Mouse (Mus musculus) ovary, postnatal 36 days (tissue): ENCODE measurements around the gene Rab1a.
"Not testable (repeated sequence)": the region's sequence is repeated elsewhere in the genome, so short reads cannot be mapped to it uniquely, and the experiment has no call there.

Experiments
- DNase-seq: peaks from one replicate; pipeline ENCODE4 v3.0.0; 2022; ENCODE audit warnings: low spot score, mixed read lengths

Gene Rab1a

GRCm38 (mm10) chr11:20200713-20201575 is at the start of gene Rab1a:
TSS of gene Rab1a (plus strand) at chr11:20201432.
- peak; percentile 100 for DNase-seq

GRCm38 (mm10) chr11:20152107-20152901 is 48.9 kb upstream of the Rab1a start:
- no peak for DNase-seq

GRCm38 (mm10) chr11:20153542-20153941 is 47.7 kb upstream of the Rab1a start:
- not testable (repeated sequence) for DNase-seq

- DNase-seq = no peak
Measured at GRCm38 (mm10) chr11:20158879-20159278, 42.4 kb upstream of the Rab1a start.

GRCm38 (mm10) chr11:20164979-20165867 is 36.0 kb upstream of the Rab1a start:
- no peak for DNase-seq

GRCm38 (mm10) chr11:20165991-20166390 is 35.2 kb upstream of the Rab1a start:
- no peak for DNase-seq

GRCm38 (mm10) chr11:20166476-20166875 is 34.8 kb upstream of the Rab1a start:
- DNase-seq = not testable (repeated sequence)

- DNase-seq = no peak
Measured at GRCm38 (mm10) chr11:20168972-20169371, 32.3 kb upstream of the Rab1a start.

GRCm38 (mm10) chr11:20187271-20187670 is 14.0 kb upstream of the Rab1a start:
- DNase-seq = no peak

- no peak for DNase-seq
Measured at GRCm38 (mm10) chr11:20193100-20193736, 8.0 kb upstream of the Rab1a start.

GRCm38 (mm10) chr11:20201661-20202101 is 449 bp downstream of the Rab1a start:
- DNase-seq = no peak

- DNase-seq = no peak
Measured at GRCm38 (mm10) chr11:20202299-20203011, 1.2 kb downstream of the Rab1a start.

- DNase-seq = no peak
Measured at GRCm38 (mm10) chr11:20204321-20204720, 3.1 kb downstream of the Rab1a start.

GRCm38 (mm10) chr11:20204870-20205446 is 3.7 kb downstream of the Rab1a start:
- DNase-seq = no peak

- no peak for DNase-seq
Measured at GRCm38 (mm10) chr11:20205538-20205937, 4.3 kb downstream of the Rab1a start.

GRCm38 (mm10) chr11:20206626-20207223 is 5.5 kb downstream of the Rab1a start:
- no peak for DNase-seq

GRCm38 (mm10) chr11:20207589-20207988 is 6.4 kb downstream of the Rab1a start:
- DNase-seq = no peak

- DNase-seq = no peak
Measured at GRCm38 (mm10) chr11:20211838-20212237, 10.6 kb downstream of the Rab1a start.

- no peak for DNase-seq
Measured at GRCm38 (mm10) chr11:20214779-20215178, 13.5 kb downstream of the Rab1a start.

GRCm38 (mm10) chr11:20216415-20216814 is 15.2 kb downstream of the Rab1a start:
- DNase-seq = no peak
